Mouse (Mus musculus) mouse embryonic stem cell (cell line): Measurements from ENCODE around the gene Rabgap1l.
"Not testable (repeated sequence)": the region's sequence is repeated elsewhere in the genome, so short reads cannot be mapped to it uniquely, and the experiment has no call there.

Experiments
- in situ Hi-C, 2 experiments: fragments of 300-500 bp; cut with MboI; formaldehyde crosslinking; loops; 1 replicate in 1 of 2; 3 replicates in 1 of 2; pipeline ENCODE4 v1.14.3; 2019 to 2020; ENCODE audit warnings: low sequenced_read_pairs in 2 of 2, low pct_unique_long_range_greater_than_20kb in 1 of 2, mixed read lengths in 1 of 2; ENCODE audit not compliant: unreplicated experiment in 1 of 2

Gene Rabgap1l

GRCm38 (mm10) chr1:160290242-160290641 lies 502.8 kb downstream of the Rabgap1l start:
- in situ Hi-C loops: no loop called here

- in situ Hi-C loops: no loop called here
Measured at GRCm38 (mm10) chr1:160287058-160287645, 505.9 kb downstream of the Rabgap1l start.

GRCm38 (mm10) chr1:160286400-160287057 lies 506.5 kb downstream of the Rabgap1l start:
- in situ Hi-C loops: no loop called here

- in situ Hi-C loops: no loop called here
Measured at GRCm38 (mm10) chr1:160284241-160284640, 508.8 kb downstream of the Rabgap1l start.

- in situ Hi-C loops: not testable (repeated sequence)
Measured at GRCm38 (mm10) chr1:160282166-160282874, 510.7 kb downstream of the Rabgap1l start.

- in situ Hi-C loops: no loop called here
Measured at GRCm38 (mm10) chr1:160281337-160282084, 511.5 kb downstream of the Rabgap1l start.

GRCm38 (mm10) chr1:160280603-160281002 lies 512.4 kb downstream of the Rabgap1l start:
- in situ Hi-C loops: no loop called here

GRCm38 (mm10) chr1:160277940-160278682 lies 514.9 kb downstream of the Rabgap1l start:
- in situ Hi-C loops: no loop called here

GRCm38 (mm10) chr1:160275248-160275647 lies 517.8 kb downstream of the Rabgap1l start:
- in situ Hi-C loops: no loop called here

- in situ Hi-C loops: no loop called here
Measured at GRCm38 (mm10) chr1:160273133-160273743, 519.8 kb downstream of the Rabgap1l start.

GRCm38 (mm10) chr1:160271282-160271967 lies 521.6 kb downstream of the Rabgap1l start:
- in situ Hi-C loops: no loop called here

- in situ Hi-C loops: no loop called here
Measured at GRCm38 (mm10) chr1:160268322-160268721, 524.7 kb downstream of the Rabgap1l start.

GRCm38 (mm10) chr1:160263630-160264346 lies 529.2 kb downstream of the Rabgap1l start:
- in situ Hi-C loops: no loop called here

- in situ Hi-C loops: no loop called here
Measured at GRCm38 (mm10) chr1:160263053-160263452, 530.0 kb downstream of the Rabgap1l start.

GRCm38 (mm10) chr1:160262415-160262814 lies 530.6 kb downstream of the Rabgap1l start:
- in situ Hi-C loops: no loop called here

GRCm38 (mm10) chr1:160261849-160262248 lies 531.2 kb downstream of the Rabgap1l start:
- in situ Hi-C loops: no loop called here

GRCm38 (mm10) chr1:160260605-160261004 lies 532.4 kb downstream of the Rabgap1l start:
- in situ Hi-C loops: no loop called here
